Mouse (Mus musculus): ENCODE results near the gene Caly. TPM values are rescaled to one million over a fixed set of nuclear protein-coding genes. Genes with fewer than 3 reads are reported as not detected.
A peak's percentile ranks its signal among the peaks of the same experiment; 100 is the strongest.

The Caly gene
- total and polyA plus RNA-seq, 2 experiments from 2014 or later: 0.70 to 1.9 TPM

DNA sequence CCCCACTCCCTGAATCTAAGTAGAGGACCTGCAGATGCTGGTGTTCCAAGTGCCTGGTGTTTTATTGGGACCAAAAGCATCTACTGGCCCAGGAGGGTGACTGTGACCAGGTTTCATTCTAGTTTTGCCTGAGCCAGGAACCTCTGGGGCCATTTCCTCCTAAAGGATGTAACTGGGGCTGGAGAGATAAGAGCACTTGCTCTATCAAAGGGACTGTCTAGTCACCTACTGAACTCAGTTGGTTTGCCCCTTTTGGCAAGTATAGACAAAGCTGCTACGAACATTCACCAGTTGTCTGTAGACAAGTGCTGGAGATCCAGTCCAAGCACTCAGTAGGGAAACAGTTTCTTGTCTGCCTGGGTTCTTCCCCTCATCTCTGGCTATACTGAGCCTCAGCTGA, 16.1 kb upstream of the Caly start:
- H3K9ac ChIP-seq (replicated peaks; ENCODE audit: low read depth, low read length): no peak overlapping the region
- DNase-seq (ENCODE audit: low spot score): no peak
- no peaks in the 10 kb centered on the region for H3K27me3 ChIP-seq (ENCODE audit: control insufficient read depth, insufficient read depth, low read length)
- H3K9me3 ChIP-seq (replicated peaks; ENCODE audit: control insufficient read depth, low read length): no peaks in the 10 kb centered on the region
- H3K27ac ChIP-seq (ENCODE audit: low read depth): no peak overlapping the region
- TF ChIP-seq EP300 (IDR thresholded peaks at IDR 0.05; ENCODE audit: low read depth): no peak
- no peak for TF ChIP-seq CTCF (IDR thresholded peaks at IDR 0.05; ENCODE audit: low read depth)
- peaks cover 13% of the 10 kb centered on the region for H3K4me1 ChIP-seq (ENCODE audit: control insufficient read depth, insufficient read depth)
- ATAC-seq (ENCODE audit: insufficient read depth, low read depth): no peak
- H3K4me2 ChIP-seq (ENCODE audit: low read depth, low read length): no peak overlapping the region
- H3K36me3 ChIP-seq (replicated peaks; ENCODE audit: control insufficient read depth, insufficient read depth, low read length): peaks cover 15% of the 10 kb centered on the region; the same call in 1 of the 2 replicates
- WGBS: 71% methylated on average over 1 of the region's 1 CpGs
- no peak overlapping the region for H3K4me3 ChIP-seq (ENCODE audit: low read depth, low read length)

DNA sequence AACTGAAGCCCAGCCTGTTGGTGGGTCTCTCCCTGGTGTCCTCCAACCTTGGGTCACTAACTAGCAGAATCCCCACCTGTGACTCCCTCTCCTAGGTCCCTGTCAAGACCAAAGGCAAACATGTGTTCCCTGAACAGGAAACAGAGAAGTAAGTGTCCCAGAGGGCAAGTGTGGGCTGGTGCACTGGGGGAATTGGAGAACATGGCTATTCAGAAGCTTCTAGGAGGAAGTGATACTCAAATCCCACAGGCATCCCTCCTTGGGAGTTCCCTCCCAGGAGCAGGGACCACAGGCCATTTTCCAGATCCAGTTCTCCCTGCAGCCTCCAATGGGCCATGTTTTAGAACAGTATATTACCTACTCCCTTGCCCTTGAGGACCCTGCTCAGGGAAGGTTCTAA, 13.7 kb upstream of the Caly start:
- Histone ChIP-seq H3K9ac (replicated peaks; ENCODE audit: low read depth, low read length) (no peak overlapping the region), H3K36me3 (replicated peaks; ENCODE audit: control insufficient read depth, insufficient read depth, low read length) (peaks cover 15% of the 10 kb centered on the region; the same call in 1 of the 2 replicates), H3K4me1 (ENCODE audit: control insufficient read depth, insufficient read depth) (peaks cover 9% of the 10 kb centered on the region), H3K4me2 (ENCODE audit: low read depth, low read length) (no peak overlapping the region), H3K4me3 (ENCODE audit: low read depth, low read length) (no peak overlapping the region), H3K27ac (ENCODE audit: low read depth) (no peak overlapping the region), H3K27me3 (ENCODE audit: control insufficient read depth, insufficient read depth, low read length) (no peaks in the 10 kb centered on the region), H3K9me3 (replicated peaks; ENCODE audit: control insufficient read depth, low read length) (no peaks in the 10 kb centered on the region)
- ATAC-seq (ENCODE audit: insufficient read depth, low read depth): no peak
- no peak for DNase-seq (ENCODE audit: low spot score)
- TF ChIP-seq CTCF (IDR thresholded peaks at IDR 0.05; ENCODE audit: low read depth) (no peak), EP300 (IDR thresholded peaks at IDR 0.05; ENCODE audit: low read depth) (no peak)

DNA sequence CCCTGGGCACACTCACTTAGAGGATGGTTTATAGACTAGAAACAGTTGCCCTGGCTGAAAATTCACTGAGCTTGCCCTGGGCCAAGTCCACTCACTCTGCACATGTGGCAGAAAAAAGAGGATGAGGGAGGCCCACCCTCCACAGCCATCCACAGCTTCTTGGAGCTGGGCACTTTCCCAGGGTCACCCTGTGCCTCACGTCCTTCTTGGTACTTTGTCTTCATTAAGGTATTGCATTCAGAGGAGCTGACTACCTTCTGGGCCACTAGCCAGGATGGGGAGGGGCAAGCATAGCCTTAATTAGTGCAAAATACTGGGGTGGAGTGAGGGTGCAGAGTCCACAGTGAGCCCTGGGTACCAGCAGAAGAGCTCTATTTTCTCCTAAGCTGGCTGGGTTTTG, 13.2 kb upstream of the Caly start:
- Histone ChIP-seq H3K27me3 (ENCODE audit: control insufficient read depth, insufficient read depth, low read length) (no peaks in the 10 kb centered on the region), H3K9ac (replicated peaks; ENCODE audit: low read depth, low read length) (no peak overlapping the region), H3K36me3 (replicated peaks; ENCODE audit: control insufficient read depth, insufficient read depth, low read length) (peaks cover 12% of the 10 kb centered on the region; the same call in 1 of the 2 replicates), H3K4me3 (ENCODE audit: low read depth, low read length) (no peak overlapping the region), H3K4me2 (ENCODE audit: low read depth, low read length) (no peak overlapping the region), H3K9me3 (replicated peaks; ENCODE audit: control insufficient read depth, low read length) (no peaks in the 10 kb centered on the region), H3K4me1 (ENCODE audit: control insufficient read depth, insufficient read depth) (peaks cover 9% of the 10 kb centered on the region), H3K27ac (ENCODE audit: low read depth) (no peak overlapping the region)
- no peak for ATAC-seq (ENCODE audit: insufficient read depth, low read depth)
- whole genome bisulfite sequencing: 32% methylated on average over 1 of the region's 1 CpGs
- no peak for TF ChIP-seq EP300 (IDR thresholded peaks at IDR 0.05; ENCODE audit: low read depth)
- TF ChIP-seq CTCF (IDR thresholded peaks at IDR 0.05; ENCODE audit: low read depth): no peak
- DNase-seq (ENCODE audit: low spot score): no peak

DNA sequence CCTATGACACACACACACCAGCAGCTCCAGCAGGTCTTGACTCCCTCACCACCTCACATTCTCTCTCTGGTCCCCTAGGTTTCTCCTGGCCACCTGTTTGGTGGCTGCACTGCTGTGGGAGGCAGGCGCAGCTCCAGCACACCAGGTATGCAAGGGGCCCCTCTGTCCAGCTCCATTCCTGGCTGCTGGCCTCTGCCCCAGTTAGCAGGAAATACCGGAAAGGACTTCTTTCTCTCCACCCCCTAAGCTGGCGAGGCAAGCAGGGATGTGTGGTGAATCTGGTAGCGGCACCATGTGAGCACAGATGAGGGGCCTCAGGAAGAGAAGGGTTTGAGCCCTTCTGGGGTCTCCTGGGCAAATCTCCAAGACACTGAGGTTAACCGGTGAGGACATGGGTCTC, 12.6 kb upstream of the Caly start:
- Histone ChIP-seq H3K4me3 (ENCODE audit: low read depth, low read length) (no peak overlapping the region), H3K4me2 (ENCODE audit: low read depth, low read length) (peak overlapping the region; percentile 18; the same call in 1 of the 2 replicates), H3K9ac (replicated peaks; ENCODE audit: low read depth, low read length) (no peak overlapping the region), H3K9me3 (replicated peaks; ENCODE audit: control insufficient read depth, low read length) (no peaks in the 10 kb centered on the region), H3K27me3 (ENCODE audit: control insufficient read depth, insufficient read depth, low read length) (no peaks in the 10 kb centered on the region), H3K36me3 (replicated peaks; ENCODE audit: control insufficient read depth, insufficient read depth, low read length) (peaks cover 12% of the 10 kb centered on the region; the same call in 1 of the 2 replicates), H3K27ac (ENCODE audit: low read depth) (no peak overlapping the region), H3K4me1 (ENCODE audit: control insufficient read depth, insufficient read depth) (peaks cover 9% of the 10 kb centered on the region)
- no peak for TF ChIP-seq CTCF (IDR thresholded peaks at IDR 0.05; ENCODE audit: low read depth)
- TF ChIP-seq EP300 (IDR thresholded peaks at IDR 0.05; ENCODE audit: low read depth): no peak
- 29% methylated on average over 5 of the region's 5 CpGs for WGBS
- ATAC-seq (ENCODE audit: insufficient read depth, low read depth): peak; percentile 65
- DNase-seq (ENCODE audit: low spot score): no peak

DNA sequence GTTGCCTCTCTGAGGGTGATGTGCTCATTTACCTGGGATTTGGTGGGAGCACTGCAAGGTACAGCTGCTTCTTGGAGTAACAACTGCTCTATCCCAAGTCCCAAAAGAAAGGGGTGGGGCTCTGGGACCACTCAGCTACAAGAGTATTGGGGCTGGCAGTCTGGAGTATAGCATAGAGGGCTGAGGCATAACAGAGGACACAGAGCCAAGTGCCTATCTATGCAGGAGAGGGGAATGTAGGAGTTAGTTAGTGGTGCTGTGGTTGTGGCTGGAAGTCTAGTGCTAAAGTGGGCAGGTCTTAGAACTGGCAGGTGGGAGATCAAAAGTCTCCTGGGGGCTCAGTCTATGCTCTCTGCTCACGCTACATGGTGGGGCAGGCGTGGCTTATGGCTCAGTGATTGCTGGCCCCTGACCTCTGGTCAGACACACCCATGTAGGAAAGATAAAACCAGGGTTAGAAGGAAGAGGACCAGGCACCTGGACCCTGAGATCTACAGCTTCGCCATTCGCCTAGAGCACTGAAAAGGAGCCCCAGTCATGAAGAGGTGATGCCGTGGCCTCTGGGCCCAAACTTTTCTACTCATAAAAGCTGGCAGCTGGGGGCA, 10.7 kb upstream of the Caly start, which contains the start of gene Prap1:
Gene Prap1 (plus strand): TSS at position 472 of the 605 bp plus-strand sequence.
- Histone ChIP-seq H3K9me3 (replicated peaks; ENCODE audit: control insufficient read depth, low read length) (no peaks in the 10 kb centered on the region), H3K36me3 (replicated peaks; ENCODE audit: control insufficient read depth, insufficient read depth, low read length) (peaks cover 2% of the 10 kb centered on the region; the same call in 1 of the 2 replicates), H3K9ac (replicated peaks; ENCODE audit: low read depth, low read length) (no peak within 1 kb of the TSS), H3K4me1 (ENCODE audit: control insufficient read depth, insufficient read depth) (peaks cover 9% of the 10 kb centered on the region), H3K27me3 (ENCODE audit: control insufficient read depth, insufficient read depth, low read length) (no peaks in the 10 kb centered on the region), H3K4me3 (ENCODE audit: low read depth, low read length) (no peak within 1 kb of the TSS), H3K4me2 (ENCODE audit: low read depth, low read length) (no peak within 1 kb of the TSS), H3K27ac (ENCODE audit: low read depth) (no peak within 1 kb of the TSS)
- 72% methylated on average over 5 of the region's 5 CpGs for WGBS
- ATAC-seq (ENCODE audit: insufficient read depth, low read depth): no peak
- DNase-seq (ENCODE audit: low spot score): no peak
- TF ChIP-seq CTCF (IDR thresholded peaks at IDR 0.05; ENCODE audit: low read depth) (no peak), EP300 (IDR thresholded peaks at IDR 0.05; ENCODE audit: low read depth) (no peak)

DNA sequence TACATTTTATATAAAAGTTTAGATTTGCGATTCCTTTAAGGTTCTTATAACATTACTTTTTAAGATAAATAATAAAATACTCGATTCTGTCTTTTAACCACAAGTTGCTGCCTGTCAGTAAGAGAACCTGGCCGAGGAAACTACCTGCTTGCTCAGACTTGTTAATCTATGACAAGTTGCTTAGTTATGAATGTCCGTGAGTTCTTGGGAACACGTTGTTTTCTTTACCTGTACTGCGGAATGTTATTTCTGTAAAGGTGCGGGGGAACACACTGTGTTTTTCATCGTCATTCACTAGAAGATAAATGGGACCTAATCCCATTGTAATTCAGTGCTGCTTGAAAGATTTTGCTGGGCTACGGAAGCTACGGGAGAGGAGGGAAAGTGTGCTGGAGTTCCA, 8.3 kb upstream of the Caly start:
- Histone ChIP-seq H3K27me3 (ENCODE audit: control insufficient read depth, insufficient read depth, low read length) (no peaks in the 10 kb centered on the region), H3K4me2 (ENCODE audit: low read depth, low read length) (no peak overlapping the region), H3K9me3 (replicated peaks; ENCODE audit: control insufficient read depth, low read length) (no peaks in the 10 kb centered on the region), H3K4me1 (ENCODE audit: control insufficient read depth, insufficient read depth) (peaks cover 9% of the 10 kb centered on the region), H3K27ac (ENCODE audit: low read depth) (no peak overlapping the region), H3K4me3 (ENCODE audit: low read depth, low read length) (no peak overlapping the region), H3K9ac (replicated peaks; ENCODE audit: low read depth, low read length) (no peak overlapping the region), H3K36me3 (replicated peaks; ENCODE audit: control insufficient read depth, insufficient read depth, low read length) (no peaks in the 10 kb centered on the region)
- no peak for DNase-seq (ENCODE audit: low spot score)
- TF ChIP-seq EP300 (IDR thresholded peaks at IDR 0.05; ENCODE audit: low read depth) (no peak), CTCF (IDR thresholded peaks at IDR 0.05; ENCODE audit: low read depth) (no peak)
- no peak for ATAC-seq (ENCODE audit: insufficient read depth, low read depth)
- WGBS: 74% methylated on average over 10 of the region's 10 CpGs

Data from heart, postnatal 0 days (tissue).